Mouse (Mus musculus) MEL (cell line): ENCODE measurements around the gene Aqp11.

Experiments
- CTCF ChIP-seq, 3 experiments: IDR thresholded peaks in 2 of 3; conservative IDR thresholded peaks in 1 of 3; 2 replicates each; pipeline ENCODE4 v1.5.1; 2011 to 2012; ENCODE audit warnings: low read length in 3 of 3, low read depth in 2 of 3, mild to moderate bottlenecking in 2 of 3, improper control_type of control experiment in 1 of 3, inconsistent platforms in 1 of 3, mixed read lengths in 1 of 3, moderate library complexity in 1 of 3; ENCODE audit not compliant: control insufficient read depth in 1 of 3, insufficient read depth in 1 of 3, poor library complexity in 1 of 3, severe bottlenecking in 1 of 3
- EP300 ChIP-seq, 2 experiments: IDR thresholded peaks; 2 replicates each; pipeline ENCODE4 v1.6.1; 2011; ENCODE audit warnings: improper control_type of control experiment in 2 of 2, low read length in 2 of 2, low read depth in 1 of 2, mild to moderate bottlenecking in 1 of 2
- JUND ChIP-seq: IDR thresholded peaks from 2 replicates; pipeline ENCODE4 v1.6.1; 2011; ENCODE audit warnings: low read depth, mild to moderate bottlenecking, improper control_type of control experiment, low read length
- KAT2A ChIP-seq: conservative IDR thresholded peaks from 2 replicates; pipeline ENCODE4 v1.6.1; 2012; ENCODE audit warnings: low read depth, low read length, improper control_type of control experiment, inconsistent platforms
- MAFK ChIP-seq: IDR thresholded peaks from 2 replicates; pipeline ENCODE4 v1.6.1; 2011; ENCODE audit warnings: low read depth, mild to moderate bottlenecking, low read length, improper control_type of control experiment, borderline replicate concordance
- MAX ChIP-seq: IDR thresholded peaks from 2 replicates; pipeline ENCODE4 v1.6.1; 2011; ENCODE audit warnings: low read length, improper control_type of control experiment
- MEF2A ChIP-seq: IDR thresholded peaks from 2 replicates; pipeline ENCODE4 v1.6.1; 2014; ENCODE audit warnings: low read depth, mild to moderate bottlenecking, inconsistent platforms, low read length, improper control_type of control experiment; ENCODE audit not compliant: poor library complexity, insufficient replicate concordance, severe bottlenecking; ENCODE audit errors: extremely low read depth
- MXI1 ChIP-seq: IDR thresholded peaks from 2 replicates; pipeline ENCODE4 v1.6.1; 2011; ENCODE audit warnings: mild to moderate bottlenecking, low read depth, low read length, improper control_type of control experiment
- POLR2A ChIP-seq, 2 experiments: IDR thresholded peaks; 2 replicates each; pipeline ENCODE4 v1.6.1; 2011 to 2012; ENCODE audit warnings: low read length in 2 of 2, mild to moderate bottlenecking in 2 of 2, control low read depth in 1 of 2, improper control_type of control experiment in 1 of 2, low read depth in 1 of 2, moderate library complexity in 1 of 2; ENCODE audit not compliant: control insufficient read depth in 1 of 2, insufficient read depth in 1 of 2, poor library complexity in 1 of 2
- POLR2AphosphoS2 ChIP-seq: IDR thresholded peaks from 2 replicates; pipeline ENCODE4 v1.6.1; 2011; ENCODE audit warnings: low read length, improper control_type of control experiment
- SIN3A ChIP-seq: IDR thresholded peaks from 2 replicates; pipeline ENCODE4 v1.6.1; 2012; ENCODE audit warnings: low read length, improper control_type of control experiment, inconsistent platforms
- TBP ChIP-seq: IDR thresholded peaks from 2 replicates; pipeline ENCODE4 v1.8.0; 2011; ENCODE audit warnings: low read depth, low read length, improper control_type of control experiment
- UBTF ChIP-seq: IDR thresholded peaks from 2 replicates; pipeline ENCODE4 v1.6.1; 2012; ENCODE audit warnings: low read depth, mild to moderate bottlenecking, inconsistent platforms, low read length, improper control_type of control experiment, moderate library complexity, borderline replicate concordance; ENCODE audit not compliant: insufficient read depth
- USF1 ChIP-seq: IDR thresholded peaks from 2 replicates; pipeline ENCODE4 v1.6.1; 2014; ENCODE audit warnings: low read depth, mild to moderate bottlenecking, inconsistent platforms, low read length, improper control_type of control experiment, moderate library complexity

GRCm38 (mm10) chr7:97783523-97783922, 45.4 kb upstream of the Aqp11 start:
- no peak for TF ChIP-seq USF1
- no peak for TF ChIP-seq MAX
- TF ChIP-seq CTCF (IDR thresholded peaks at IDR 0.05 in 2 of 3, conservative IDR thresholded peaks at IDR 0.05 in 1 of 3; ENCODE audit: control insufficient read depth in 1 of 3, insufficient read depth in 1 of 3, low read depth in 2 of 3, low read length in 3 of 3, poor library complexity in 1 of 3, severe bottlenecking in 1 of 3), result no peak
- TF ChIP-seq EP300 (IDR thresholded peaks at IDR 0.05; ENCODE audit: low read depth in 1 of 2, low read length in 2 of 2), result no peak
- no peak for TF ChIP-seq JUND
- no peak for TF ChIP-seq TBP
- no peak for TF ChIP-seq UBTF
- TF ChIP-seq MAFK, result no peak
- TF ChIP-seq KAT2A, result no peak
- no peak for TF ChIP-seq POLR2A (IDR thresholded peaks at IDR 0.05; ENCODE audit: control insufficient read depth in 1 of 2, insufficient read depth in 1 of 2, low read depth in 1 of 2, low read length in 2 of 2, poor library complexity in 1 of 2)
- no peak for TF ChIP-seq SIN3A
- no peak for TF ChIP-seq MXI1
- no peak for TF ChIP-seq POLR2AphosphoS2
- TF ChIP-seq MEF2A, result no peak
